Mouse (Mus musculus) spleen, postnatal 36 days (tissue): Measurements from ENCODE around the gene Glis2.

Source experiments
- DNase-seq, 2 experiments: peaks; one replicate each; pipeline ENCODE4 v3.0.0; 2022; ENCODE audit warnings: low spot score in 2 of 2, mixed read lengths in 1 of 2

Glis2 gene

GRCm38 (mm10) chr16:4603453-4603837 is 8.9 kb downstream of the Glis2 start:
- no peak for DNase-seq

DNA sequence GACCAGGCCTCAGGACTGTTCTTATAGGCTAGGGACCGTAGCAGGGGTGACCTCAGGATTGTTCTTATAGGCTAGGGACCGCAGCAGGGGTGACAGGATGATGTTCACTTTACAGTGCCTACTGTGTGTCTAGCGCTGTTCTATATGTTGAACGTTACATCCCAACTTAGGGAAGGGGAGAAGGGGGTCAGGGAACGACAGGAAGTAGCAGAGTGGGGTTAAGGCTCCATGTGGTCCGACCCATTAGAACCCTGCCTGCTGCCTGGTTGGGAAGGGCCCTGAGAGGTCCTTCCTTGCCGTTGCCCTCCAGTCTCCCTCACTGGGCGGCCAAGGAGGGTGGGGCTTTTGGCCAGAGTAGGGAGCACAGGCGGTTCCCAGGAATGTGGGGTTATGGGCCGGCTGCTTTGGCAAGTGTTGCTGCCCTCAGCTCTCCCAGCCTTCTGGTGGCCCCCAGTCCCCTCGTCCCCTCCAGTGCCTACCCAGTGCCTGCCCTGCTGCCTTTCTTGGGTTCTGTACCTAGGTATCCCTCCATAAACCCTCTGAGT is 9.9 kb downstream of the Glis2 start:
- no peak for DNase-seq

GRCm38 (mm10) chr16:4605514-4606131 is 11.1 kb downstream of the Glis2 start:
- DNase-seq = no peak

DNA sequence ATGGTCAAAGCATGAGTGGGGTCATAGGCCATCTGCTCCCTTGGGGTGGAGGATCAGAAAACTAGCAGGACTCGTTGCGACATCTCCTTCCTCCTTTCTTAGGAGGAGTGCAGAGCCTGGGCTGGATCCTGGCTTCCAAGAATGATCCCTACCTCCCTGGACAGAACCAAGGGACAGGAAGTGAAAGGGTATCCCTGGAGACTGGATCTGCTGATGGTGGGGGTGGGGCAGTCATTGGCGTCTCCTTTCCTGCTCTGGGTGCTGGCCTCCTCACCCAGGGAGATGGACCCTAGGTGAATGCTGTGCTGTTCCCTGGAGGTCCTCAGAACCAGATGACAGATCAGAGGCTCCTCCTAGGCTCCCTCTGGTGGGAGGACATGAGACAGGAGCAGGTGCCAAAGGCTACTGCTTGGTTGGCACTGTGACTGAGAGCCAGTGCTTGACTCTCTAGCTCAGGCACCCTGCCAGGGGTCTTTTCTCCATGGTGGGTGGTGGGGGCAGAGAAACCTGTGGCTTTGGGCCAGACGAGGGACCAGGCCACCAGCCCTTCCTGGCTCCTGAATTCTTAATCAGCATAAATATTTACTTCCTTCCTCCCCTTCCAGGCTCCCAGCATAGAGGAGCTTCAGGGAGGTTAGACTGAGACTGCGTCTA is 12.0 kb downstream of the Glis2 start:
- DNase-seq = no peak

DNA sequence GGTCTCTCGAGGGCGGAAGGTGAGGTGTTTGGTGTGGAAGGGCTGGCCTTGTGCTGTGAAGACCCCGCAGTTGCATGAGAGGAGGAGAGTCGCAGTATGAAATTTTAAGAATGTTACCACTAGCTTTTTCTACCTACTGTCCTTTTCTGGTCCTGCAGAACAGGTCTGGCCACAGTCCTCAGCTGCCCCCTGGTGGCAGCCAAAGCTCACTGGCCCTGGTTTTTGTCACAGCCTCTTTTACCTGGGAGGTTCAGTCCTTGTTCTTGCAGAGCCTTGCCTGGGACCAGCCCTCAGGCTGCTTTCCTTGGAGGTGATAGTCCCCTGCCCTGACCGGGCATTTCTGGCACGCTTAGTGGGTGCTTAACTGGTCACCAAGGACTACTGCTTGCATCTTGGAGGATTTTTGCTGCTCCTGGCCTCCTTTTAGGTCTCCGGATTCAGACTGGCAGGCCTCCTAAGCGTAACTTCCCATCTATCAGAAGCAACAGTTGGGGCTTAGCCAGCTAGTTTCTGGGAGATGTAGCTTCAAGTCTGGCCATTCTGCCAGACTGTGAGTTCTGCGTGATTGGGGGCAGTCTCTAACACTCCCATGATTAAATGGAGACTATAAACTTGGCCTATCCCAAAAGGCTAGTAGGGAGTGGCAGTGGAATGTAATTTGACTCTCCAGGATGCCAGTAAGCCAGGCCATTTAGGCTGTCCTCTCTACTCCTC is 13.5 kb downstream of the Glis2 start:
- peak; percentile 75 to 79 for DNase-seq

GRCm38 (mm10) chr16:4608532-4609059 is 14.1 kb downstream of the Glis2 start:
- no peak for DNase-seq

DNA sequence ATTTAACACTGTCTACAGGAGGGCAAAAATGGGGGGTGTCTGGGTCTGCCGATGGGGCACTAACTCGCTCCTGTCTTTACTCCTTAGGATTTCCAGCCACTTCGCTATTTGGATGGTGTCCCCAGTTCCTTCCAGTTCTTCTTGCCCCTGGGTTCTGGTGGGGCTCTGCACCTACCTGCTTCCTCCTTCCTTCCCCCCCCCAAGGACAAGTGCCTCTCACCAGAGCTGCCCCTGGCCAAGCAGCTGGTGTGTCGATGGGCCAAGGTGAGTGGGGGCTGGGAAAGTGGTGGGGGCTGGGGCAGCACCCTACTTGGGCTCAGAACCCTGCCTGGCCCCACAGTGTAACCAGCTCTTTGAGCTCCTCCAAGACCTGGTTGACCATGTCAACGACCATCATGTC is 16.7 kb downstream of the Glis2 start:
- DNase-seq = no peak

GRCm38 (mm10) chr16:4611676-4612075 is 17.2 kb downstream of the Glis2 start:
- no peak for DNase-seq

GRCm38 (mm10) chr16:4613736-4614135 is 19.2 kb downstream of the Glis2 start:
- DNase-seq = no peak

DNA sequence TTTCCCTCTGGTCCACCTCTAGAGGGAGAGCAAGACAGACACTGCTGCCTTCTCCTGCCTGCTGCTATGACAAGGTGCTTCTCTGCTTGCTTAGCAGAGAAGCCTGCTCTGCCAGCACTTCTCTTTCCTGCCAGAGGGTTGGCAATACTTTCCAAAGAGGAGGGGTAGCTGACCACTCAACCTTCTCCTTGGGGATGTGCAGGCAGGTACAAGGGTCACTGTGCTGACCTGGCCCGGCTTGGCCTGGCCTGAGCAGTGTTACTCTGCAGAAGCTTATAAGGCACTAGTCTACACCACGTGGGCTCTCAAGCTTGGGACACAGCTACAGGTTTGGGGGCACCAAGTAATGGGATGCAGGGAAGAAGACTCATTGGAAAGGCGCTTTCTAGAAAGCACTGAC is 20.1 kb downstream of the Glis2 start:
- DNase-seq = no peak

DNA sequence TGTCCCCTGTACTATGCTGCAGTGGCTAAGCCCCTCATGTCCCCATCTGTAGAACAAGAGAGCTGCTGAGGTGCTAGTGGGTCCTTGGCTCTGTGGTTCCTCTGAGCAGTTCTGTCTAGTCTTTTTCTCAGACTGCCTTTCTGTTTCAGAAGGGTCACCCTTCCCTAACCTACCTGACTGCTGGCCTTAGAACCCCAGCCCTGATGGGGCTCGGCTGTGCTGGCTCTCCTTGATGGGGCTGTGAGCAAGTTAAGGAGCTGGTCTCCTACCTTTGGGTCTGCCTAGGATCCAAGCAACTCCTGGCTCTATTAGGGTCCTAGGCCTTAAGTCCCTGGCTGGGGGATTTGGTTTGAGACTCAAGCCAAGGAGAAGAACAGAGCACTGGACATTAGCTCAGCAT is 20.8 kb downstream of the Glis2 start:
- DNase-seq = no peak

GRCm38 (mm10) chr16:4616829-4617228 is 22.3 kb downstream of the Glis2 start:
- no peak for DNase-seq

DNA sequence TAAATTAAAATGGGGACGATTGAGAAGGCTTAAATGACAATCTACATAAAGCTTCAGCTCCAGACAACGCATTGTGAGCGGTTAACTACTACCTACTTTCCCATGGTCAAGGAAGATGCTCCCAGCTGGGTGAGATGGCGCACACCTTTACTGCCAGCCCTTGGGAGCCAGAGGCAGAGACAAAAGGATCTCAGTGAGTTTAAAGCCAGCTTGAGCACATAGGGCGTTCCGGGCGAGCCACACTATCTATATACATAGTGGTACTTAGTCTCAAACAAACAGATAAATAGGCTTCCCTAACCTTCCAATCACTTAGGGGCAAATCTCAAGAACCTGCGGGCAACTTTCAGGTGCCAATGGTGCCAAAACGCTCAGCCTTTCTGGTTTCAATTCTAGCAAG is 29.6 kb downstream of the Glis2 start:
- DNase-seq = no peak

GRCm38 (mm10) chr16:4624481-4625110 is 30.1 kb downstream of the Glis2 start, which contains the start of gene Pam16:
Pam16 (minus strand) TSS chr16:4624988.
- peak; percentile 86 to 90 for DNase-seq

- DNase-seq = no peak
Observed at GRCm38 (mm10) chr16:4627105-4627504, 32.6 kb downstream of the Glis2 start.

DNA sequence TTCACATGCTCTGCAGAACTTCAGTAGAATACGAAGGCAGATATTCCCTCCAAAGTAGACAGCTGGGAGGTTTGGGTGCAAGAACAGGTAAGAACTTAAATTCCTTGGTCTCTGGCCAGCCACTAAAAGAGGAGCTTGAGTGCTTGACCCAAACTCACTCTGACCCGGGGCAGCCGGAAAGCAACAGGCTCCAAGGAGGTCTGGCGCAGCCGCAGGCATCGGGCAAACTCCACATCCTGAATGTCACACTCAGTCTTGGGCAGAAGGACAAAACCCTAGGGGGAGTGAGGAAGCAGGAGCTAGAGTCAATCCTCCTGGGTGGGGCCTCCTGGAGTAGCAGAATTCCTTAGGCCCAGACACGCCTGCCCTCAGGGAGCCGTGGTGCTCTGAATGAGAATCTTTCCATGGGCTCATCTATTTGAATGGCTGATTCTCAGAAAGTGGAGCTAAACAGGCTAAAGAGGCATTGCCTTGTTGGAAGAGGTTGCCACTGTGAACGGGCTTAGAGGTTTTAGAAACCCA is 34.4 kb downstream of the Glis2 start:
- DNase-seq = no peak

- DNase-seq = peak; percentile 63 to 71
Observed at GRCm38 (mm10) chr16:4629950-4630349, 35.4 kb downstream of the Glis2 start.

- DNase-seq = no peak
Observed at GRCm38 (mm10) chr16:4632050-4632449, 37.5 kb downstream of the Glis2 start.

- DNase-seq = no peak
Observed at GRCm38 (mm10) chr16:4633661-4634060, 39.1 kb downstream of the Glis2 start.

- DNase-seq = no peak
Observed at GRCm38 (mm10) chr16:4634681-4635080, 40.2 kb downstream of the Glis2 start.

DNA sequence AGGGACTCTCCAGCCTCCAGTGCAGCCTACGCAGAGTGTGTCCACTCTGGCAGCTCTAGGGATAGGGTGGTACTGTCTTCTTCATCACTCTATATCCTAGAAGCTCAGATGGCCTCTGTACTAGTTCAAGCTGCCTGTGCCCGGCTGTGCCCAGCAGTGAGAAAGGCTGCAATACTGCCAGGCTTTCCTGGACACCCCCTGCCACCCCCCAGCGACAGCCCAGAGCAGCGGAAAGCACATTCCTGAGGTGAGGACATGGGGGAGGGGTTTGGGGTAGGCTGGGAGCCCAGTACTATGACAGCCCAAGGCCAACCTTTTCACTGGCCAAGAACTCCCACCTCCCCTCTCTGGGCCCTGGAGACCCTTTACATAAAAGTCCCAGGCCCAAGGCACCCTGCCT is 41.2 kb downstream of the Glis2 start:
- no peak for DNase-seq

DNA sequence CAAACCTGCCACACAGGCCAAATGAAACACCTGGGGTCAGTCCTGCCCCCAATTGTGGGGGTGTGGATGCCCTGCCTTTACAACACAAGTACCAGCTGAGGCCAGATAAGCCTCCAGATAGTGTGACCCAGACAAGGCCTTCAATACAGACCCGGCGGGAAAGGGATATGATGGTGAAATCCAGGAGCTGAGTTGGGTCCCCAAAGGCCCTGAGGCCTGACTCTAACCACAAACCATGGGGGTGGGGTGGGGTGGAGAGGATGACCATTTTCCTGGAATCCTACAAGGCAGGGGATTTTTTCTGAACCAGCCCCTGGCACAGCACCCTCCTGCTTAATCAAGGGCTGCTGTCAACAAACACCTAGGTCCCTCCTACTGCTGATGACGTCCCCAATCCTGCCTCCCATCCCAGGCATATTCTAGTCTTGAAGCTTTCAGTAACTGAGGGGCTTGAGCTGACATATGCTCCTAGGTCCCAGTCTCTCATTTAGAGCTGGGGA is 44.4 kb downstream of the Glis2 start:
- no peak for DNase-seq
